Mouse (Mus musculus) kidney, postnatal 14 days (tissue): Measurements from ENCODE around the gene Rfx8.

Experiments used
- DNase-seq: peaks from one replicate; pipeline ENCODE4 v3.0.0; 2022; ENCODE audit warnings: mixed read lengths

Gene Rfx8

DNA sequence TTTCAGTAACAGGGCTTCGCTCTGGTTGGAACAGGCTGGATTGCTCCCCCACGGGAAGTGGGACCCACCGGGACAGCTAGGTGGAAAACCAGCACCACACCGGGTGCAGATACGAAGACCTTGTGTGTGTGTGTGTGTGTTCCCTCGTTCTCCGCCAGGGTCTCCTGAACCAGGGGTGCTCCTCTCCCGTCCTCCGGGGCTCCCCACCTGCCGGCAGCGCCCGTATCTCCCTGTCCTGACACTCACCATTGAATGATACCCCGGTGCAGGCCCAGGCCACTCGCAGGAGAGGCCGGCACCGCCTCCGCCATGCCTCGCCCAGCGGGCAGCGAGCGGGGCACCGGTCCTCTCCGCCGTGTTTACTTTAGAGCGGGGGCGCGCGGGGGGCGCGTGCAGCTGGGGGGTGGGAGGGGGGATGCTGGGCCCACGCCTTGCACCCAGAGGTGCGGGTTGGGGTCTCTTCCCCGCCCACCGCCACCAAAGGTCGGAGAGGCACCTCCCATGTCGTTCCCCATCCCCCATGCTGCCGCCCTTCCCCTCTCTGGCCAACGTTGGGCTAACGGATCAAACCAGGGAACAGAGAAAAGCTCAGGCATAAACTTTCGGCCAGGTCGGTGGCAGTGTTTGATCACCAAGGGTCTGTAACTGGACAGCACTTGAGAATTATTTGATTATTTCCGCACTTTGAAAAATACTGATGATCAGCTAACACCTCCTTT, at the start of gene Rfx8:
TSS of gene Rfx8 (minus strand) at position 366 of the 719 bp plus-strand sequence.
- DNase-seq: no peak

DNA sequence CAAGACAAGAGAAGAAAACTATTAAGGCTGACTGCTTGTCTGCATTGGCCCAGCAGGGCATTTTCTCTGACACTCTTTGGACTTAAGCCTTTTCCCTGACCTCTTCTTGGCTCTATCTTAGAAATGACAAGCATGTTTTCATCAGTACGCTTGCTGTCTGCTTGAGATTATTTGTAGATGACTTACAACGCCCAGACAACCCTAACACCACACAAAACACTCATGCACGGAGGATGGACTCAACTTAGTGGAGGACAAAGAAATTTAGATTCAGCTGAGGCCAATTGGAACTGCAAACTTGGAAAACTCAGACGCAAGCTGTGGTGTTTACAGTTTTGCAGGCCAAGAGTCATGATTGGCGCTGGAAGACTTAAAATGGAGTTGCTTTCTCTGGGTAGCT, 49.6 kb upstream of the Rfx8 start:
- DNase-seq: peak; percentile 26

DNA sequence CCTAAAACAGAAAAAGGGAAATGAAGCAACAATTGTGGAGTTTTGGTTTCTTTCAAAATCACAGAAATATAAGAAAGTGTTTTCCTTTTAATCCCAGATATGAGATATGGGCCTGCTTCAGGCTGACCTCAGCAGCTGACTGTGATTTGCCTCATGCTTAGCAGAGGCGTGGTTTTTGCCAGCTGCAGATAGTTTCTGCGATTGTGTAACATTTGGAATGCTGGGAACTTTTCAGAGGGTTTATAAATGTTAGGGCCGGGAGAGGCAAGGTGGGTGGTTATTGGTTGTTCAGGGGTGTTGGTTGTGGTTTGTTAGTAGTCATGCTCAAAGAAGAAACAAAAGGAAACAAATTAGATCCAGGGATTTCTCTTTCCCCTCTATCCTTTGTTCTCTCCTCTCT, 47.2 kb upstream of the Rfx8 start:
- DNase-seq: no peak

DNA sequence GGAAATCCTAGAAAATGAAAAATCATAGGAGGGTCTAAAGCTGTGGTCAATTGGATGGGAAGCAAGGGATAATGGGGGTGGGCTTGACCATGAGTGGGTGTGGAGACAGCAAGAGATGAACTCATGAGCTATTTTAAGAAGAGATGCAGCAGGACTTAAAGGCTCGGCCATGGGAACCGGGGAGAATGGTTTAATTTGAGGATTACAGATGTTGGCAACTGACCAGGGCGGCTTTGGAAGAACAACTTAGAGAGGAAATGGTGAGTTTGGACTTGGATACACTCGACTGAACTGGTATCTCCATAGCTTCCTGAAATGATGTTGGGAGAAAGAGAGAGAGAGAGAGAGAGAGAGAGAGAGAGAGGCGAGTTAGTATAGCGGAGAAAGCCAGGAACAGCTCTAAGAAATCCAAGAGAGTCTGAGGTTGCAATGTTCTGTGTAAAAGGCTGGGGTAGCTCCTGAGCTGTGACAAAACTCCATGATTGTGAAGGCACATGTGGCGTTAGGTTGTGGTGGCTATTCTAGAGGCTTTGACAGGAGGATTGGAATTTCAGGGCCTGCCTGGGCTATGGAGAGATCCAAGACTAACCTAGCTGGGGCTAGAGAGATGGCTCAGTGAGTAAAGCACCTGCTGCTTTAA, 45.2 kb upstream of the Rfx8 start:
- no peak for DNase-seq

DNA sequence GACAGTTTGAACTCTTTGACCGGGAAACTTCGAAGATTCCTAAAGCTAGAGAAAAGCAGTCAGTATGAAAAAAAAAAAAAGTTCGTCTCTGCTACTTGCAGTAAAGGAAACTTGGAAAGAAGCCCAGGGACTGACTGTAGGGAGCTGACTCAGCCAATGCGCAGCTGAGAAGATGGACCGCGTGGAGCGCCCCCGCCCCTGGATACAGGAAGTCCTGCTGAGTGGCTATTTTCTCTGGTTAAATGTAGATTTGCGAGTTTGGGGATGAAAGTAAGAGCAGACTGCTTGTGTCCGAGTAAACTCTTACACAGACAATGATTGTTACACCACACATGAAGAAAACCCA, 41.2 kb upstream of the Rfx8 start:
- DNase-seq: peak; percentile 94

DNA sequence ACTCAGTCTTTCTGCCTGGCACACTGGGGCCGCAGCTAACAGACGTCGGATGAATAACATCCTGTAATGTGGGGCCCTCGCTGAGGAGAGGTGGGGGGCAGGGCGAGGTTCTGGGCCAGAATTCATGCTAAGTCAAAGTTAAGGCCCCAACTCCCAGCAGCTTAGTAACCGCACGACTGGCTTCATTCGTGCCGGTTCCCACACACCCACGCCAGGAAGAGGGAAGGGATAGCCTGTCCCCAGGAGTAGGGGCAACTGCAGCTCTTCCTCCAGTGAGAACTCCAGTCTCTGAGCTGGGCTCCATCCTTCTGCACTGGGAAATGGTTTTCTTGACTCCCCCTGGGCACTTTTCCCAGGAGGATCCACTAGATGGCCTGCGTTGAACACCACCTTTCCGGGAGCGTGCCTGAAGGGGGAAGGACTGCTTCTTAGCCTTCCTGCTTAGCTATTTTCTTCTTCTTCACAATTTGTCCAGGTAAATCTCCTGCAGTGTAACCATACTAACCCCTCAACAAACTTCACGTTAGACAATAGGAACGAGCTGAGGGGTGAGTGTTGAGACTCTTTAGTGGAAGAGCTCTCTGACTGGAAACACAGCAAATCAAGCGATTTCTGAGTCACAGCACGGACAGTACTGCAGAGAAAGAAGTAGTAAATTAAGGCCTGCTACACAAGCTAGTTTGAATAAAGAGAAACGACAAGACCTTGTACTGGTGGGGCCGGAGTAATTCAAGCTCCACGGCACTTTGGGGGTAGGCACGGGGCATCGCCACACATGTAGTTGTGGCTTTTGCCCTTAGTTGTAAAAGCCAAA, 40.6 kb upstream of the Rfx8 start:
- peak; percentile 83 for DNase-seq

DNA sequence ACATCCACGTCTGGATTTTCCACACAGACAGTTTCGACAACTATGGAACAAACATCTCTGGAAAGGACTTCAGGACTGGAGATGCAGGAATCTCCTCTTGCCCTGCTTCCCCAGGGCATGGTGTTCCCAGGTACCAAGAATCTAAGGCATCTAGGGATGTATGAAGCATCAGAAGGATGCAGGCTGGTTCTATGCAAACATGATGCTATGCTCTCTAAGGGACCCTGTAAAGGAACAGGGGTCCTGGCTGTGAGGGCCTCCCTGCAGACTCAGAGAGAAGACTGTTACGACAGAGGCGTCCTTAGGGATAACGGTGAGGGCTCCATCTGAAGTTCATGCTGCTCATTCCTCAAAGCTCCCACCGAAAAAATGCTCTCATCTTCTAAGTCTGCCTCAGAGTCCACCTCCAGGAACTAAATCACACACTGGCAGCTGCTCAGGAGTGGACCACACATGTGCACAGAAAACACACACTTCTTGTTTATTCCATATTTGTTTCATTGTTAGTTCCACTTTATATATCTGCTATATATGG, 39.5 kb upstream of the Rfx8 start:
- no peak for DNase-seq

DNA sequence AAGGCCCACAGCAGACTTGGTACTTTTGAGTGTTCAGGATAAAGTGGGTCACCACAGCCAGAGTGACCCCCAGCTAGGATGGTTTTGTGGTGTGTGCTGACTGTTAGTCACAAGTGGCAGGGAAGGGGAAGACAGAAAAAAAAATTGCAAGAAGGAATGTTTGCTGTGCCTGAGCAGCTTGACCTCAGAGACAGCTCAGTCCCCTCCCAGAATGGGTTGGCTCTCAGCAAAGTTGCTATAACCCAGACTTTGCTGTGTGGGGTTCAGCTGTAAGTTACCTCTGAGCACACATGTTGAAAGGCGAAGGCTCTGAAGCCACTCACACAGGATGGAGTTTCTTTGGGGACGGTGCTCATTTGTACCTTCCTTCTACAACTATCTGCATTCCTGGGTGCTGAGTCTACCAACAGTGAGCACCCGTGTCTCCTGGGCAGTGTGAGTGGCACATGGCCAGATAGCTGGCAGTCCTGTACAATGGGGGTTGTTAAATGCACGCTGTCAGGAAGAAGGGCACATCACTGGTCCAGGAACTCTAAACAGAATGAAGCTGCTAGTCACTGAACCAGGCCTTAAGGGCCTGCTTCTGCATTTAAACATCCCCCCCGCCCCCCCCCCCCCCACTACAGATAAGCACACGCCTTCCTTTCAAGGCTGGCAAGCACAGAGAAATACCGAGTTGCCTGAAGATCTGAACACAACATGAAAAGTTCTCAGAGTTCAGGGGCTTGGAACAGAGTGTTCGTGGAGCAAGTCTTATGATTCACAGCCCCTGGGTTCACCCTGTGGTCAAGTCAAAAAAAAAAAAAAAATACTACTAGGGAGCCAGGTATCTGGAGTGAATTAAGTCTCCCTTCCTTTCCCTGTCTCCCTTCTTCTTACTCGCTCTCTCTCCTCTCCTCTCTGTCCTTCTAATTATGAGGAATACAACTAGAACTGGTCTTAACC, 38.7 kb upstream of the Rfx8 start:
- DNase-seq: peak; percentile 40

DNA sequence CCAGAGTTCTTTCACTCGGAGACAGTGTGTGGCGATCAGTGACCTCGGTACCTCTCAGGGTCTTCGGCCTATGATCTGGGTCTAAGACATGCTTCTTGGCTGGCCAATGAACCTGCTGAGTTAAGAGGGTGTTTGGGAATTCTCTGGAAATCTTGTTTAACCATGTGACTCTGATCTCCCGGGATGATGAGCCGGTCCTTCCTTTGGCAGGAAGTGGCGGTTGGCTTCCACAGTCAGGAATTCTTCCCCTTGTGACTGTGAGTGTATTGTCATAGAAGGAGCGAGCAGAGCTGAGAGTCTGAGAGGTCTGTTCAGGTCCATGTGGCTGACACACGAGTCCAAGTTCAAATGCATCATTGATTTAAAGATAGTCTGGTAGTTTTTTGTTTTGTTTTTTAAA, 37.4 kb upstream of the Rfx8 start:
- DNase-seq: peak; percentile 56

DNA sequence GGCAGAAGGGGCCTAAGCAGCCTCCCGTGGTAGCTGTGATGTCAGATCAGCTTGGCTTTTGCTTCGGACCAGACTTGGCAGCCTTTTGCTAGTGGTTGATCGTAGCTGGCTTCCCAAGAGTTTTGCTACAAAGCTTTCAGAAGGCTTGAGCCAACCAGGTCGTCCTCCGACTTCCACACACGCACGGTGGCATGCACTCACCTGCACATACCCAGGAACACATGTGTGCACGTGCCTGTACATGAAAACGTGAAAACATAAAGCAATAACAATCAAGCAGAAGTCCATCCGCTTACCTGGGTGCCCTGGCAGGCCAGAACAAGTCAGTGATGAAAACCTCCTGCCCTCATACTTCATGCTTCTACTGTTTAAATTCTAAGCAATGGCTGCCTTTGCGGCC, 36.2 kb upstream of the Rfx8 start:
- DNase-seq: no peak

DNA sequence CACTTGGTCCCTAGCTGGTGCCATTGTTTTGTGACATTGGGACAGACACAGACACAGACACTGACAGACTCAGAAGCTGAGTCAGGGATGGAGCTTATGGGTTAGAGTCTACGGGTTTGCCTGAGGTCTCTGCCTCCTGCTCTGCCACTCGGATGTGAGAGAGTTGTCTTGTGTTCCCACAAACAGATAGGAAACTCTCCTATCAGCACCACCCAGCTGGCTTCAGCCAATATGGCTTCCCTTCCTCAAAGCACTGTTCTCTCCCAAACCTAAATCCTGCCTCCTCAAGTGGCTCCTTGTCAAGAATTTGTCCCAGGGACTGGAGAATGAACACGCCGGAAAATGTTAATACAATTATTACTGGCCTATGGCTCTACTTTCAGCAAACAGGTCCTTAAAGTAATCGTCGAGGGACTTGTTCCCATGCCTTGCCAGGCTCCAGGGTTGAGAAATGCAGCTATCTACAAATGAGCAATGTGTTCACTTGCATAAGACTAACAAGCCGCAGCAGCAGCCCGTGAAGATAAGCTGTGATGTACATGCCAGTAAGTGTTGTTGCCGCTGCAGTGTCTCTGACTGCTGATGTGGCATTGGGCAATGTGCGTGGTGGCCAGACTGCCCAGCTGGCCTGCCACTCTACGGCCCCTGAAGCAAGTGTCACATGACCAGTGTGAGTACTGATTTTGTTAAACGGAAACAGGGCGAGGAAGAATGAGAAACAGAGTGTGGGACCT, 33.6 kb upstream of the Rfx8 start:
- no peak for DNase-seq

DNA sequence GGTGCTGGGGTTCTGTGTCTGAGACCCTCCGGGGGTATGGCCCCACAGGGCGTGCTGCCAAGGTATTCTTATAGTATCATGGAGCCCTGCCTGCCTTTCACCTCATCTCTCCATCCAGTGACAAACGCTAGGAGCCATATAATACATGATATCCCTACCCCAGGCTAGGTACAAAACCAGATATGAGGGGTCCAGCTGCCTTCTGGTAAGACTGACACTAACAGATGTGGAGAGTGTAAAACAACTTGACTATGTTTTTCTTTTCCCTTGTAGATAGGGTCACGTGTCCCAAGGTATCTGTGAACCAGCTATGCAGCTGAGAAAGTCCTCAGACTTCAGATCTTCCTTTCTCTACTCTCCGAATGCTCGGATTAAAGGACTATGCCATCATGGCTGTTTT, 30.7 kb upstream of the Rfx8 start:
- no peak for DNase-seq

DNA sequence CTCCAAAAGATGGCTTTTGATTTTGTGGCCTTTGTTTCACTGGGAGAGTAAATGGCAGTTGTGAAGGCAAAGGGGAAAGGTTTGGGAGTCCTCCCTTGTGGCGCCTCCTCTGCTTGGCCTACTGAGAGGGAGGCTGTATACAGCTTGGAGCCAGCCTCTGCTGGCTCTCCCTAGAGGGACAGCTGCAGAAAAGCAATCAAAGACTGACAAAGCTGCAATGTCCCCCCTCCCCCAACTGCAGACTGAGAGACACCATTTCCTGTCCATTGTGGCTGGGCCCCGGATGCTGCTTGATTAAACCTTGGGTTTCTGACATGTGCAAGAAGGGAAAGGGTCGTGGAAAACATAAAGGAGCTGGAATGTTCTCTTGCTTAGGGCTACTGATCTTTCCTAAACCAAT, 28.9 kb upstream of the Rfx8 start:
- peak; percentile 48 for DNase-seq

DNA sequence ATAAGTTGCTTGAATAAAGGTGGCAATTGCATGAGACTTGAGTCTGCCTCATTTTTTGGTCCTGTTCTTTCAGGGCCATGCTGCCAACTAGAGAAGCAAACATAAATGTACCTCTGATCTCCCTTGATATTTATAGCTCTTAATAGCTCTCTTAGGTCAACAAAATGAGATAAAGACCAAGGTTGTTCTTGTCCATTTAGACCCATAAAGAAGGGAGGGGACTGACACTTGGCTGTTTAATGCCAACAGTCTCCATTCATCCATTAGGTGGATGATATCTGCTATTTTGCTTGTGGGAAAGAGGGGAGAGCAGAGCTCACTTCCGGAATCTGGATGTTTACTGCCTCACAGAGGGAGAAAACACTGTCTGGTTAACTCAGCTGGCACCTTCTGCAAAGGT, 28.4 kb upstream of the Rfx8 start:
- no peak for DNase-seq

DNA sequence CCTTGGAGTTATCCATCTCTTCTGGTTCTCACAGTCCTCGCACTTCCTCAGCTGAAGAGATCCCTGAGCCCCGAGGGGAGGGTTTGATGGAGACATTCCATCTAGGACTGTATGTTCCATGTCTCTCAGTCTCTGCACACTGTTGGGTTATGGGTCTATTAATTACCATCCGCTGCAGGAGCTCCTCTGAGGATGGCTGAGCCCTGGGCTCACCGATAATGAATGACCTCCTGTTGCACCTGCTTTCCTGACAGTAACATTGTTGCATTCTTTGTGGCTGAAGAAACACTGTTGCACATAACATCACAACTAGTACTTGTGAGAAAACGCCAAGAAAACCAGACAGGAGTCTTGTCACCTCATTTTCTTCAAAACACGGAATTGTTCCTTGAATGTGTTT, 27.9 kb upstream of the Rfx8 start:
- no peak for DNase-seq

DNA sequence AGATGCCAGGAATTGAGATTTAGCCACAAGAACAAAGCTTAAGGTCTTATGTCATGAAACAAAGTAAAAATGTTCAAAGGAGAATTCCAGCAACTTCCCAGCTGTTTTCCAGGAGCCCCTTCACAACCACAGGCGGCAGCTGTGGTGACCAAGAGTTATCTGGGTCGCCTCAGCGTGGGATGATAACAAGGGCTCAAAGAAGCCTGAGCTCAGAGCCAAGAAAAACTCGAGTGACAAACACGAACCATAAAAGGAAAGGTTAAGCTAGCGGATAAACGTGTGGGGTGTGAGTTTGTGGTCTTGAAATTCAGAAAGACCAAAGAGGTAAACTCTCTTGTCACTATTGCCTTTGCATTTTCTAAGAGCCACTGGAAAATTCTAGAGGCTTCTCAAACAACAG, 25.7 kb upstream of the Rfx8 start:
- no peak for DNase-seq

DNA sequence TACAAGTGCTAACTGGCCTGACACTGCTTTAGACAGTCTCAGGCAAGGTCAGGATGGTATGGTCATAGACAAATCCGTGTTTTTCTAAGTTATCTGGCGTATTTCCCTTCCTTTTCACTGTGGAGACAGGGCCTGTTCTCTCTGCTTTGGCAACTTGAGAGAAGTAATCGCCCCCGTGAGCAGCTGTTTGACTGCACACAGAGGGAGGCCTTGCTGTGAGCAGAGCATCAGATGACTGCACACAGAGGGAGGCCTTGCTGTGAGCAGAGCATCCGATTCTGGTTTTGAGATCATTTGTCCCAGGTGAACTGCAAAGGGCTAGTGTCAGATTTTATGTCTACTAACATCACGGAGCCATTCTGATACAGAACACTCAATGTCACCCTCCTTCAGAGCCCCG, 20.2 kb upstream of the Rfx8 start:
- DNase-seq: no peak

DNA sequence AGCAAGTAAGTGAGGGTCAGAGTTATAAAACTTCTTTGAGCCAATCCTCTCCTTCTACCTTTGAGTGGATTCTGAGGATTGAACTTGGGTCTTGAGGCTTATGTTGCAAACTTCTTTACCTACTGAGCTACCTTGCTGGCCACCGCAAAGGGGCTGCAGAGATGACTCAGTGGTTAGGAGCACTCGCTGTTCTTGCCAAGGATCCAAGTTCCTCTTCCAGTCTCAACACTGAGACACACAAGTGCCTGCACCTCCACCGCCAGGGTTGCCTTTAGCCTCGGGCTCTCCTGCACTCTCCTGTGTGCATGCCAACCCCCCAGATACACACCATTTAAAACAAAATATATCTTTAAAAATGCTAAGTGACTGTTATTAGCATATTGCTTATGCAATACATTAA, 19.2 kb upstream of the Rfx8 start:
- no peak for DNase-seq

DNA sequence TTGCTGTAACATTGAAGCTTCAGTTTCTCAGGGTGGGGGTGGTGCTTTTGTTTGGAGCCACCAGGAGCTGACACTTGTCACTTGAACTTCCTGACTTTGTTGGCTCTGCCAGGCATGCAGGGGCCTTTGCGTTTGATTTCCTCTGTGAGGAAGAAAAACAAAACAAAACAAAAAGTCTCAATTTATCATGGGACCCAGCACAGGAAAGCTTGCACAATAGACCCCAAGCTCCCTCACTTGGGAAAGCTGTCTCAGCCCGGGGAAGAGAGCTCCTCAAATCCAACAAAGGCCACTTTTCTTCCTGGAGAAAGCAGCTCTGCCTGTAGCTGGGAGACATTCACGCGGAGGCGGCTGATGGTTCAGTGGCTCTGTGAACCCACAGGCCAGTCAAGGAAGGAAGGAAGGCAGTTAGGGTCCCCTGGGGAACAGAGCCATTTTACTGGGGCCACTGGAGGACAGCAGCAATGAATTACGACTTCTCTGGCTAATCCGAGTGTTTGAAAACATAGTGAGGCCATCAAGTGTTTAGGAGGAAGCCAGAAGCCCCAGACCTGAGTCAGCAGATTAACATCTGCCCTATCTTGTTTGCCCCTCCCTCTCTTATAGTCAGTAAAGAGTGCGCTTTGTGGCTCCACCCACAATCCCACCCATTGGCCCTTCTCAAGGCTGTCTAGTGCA, 15.3 kb upstream of the Rfx8 start:
- peak; percentile 90 for DNase-seq

DNA sequence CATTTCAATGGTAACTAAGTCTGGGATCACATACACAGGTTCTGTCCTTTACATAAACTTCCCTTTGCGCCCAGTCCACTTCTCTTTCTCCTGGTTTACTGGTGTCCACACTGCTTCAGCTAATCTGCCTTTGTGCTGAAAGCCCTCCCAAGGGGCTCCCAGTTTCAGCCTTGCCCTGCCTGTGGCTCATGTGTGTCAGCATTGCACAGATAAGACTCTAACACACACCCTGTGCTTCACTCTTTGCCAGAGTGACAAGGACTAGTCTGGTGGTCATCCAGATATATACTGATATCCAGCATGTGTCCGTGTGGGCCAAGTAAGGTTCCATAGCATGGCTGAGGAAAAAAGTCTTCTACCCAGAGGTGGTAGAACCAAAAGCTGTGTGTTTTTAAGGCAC, 14.7 kb upstream of the Rfx8 start:
- no peak for DNase-seq

DNA sequence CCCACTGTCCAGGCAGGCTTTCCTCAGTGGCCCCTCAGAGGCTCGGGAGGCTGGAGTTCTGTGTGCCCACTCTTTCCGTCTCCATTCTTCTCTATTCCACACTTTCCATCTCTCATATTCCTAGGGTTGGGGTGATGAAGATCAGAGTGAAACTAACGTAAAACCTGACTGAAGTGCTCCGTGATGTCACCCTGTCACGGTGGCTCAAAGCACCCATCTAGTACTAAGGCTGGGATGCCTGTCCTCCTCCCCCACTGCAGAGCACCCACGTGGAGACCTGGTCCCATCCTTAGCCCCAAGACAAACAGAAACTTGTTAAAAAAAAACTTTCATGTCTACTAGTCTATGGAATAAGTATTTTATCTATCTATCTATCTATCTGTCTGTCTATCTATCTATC, 14.1 kb upstream of the Rfx8 start:
- no peak for DNase-seq
